Mouse (Mus musculus): Measurements from ENCODE around the gene Klc1.

DNA sequence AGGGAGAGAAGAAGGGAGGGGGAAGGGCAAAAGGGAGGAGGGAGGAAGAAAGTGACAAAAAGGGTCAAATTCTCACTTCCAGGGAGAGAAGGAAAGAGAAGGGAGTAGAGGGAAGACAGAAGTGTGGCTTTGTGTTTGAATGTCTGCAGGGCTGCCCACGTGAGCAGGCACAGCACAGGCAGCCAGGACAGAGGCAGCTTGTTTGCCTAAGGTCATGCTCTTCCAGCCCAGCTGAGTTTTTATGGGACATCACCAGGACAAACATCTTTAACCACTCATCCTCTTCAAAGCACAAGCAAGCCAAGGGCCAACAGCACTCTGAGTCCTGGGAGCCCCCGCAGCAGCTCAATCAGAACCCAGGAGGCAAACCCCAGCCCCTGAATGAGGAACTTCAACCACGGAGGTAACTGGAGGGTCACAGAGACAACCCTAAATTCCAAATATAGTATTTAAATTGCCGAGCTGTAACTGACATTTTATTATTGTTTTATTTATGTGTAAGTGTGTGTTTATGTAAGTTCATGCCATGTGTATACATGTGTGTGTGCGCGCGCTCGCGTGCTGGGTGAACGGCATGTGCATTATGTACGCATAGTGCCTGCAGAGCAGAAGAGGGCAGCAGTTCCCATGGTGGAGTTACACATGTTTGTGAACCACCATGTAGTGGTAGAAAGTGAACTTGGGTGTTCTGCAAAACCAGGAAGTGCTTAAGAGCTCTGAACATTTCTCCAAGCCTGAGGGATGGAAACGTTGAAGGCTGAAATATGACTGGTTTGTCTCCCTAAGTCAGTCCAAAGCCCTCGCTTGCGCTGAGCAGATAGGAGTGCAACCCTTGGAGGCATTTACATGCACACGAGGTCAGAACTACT is 84.2 kb downstream of the Klc1 start:
- TF ChIP-seq CTCF (IDR thresholded peaks at IDR 0.05; ENCODE audit: borderline replicate concordance, control insufficient read depth, extremely low read depth, insufficient read depth, low read length, poor library complexity) (no peak), POLR2A (IDR thresholded peaks at IDR 0.05; ENCODE audit: control insufficient read depth, extremely low read depth, insufficient read depth, low read length, poor library complexity) (no peak)
